Mouse (Mus musculus): ENCODE measurements around the gene Rusc2.

Rusc2 gene

DNA sequence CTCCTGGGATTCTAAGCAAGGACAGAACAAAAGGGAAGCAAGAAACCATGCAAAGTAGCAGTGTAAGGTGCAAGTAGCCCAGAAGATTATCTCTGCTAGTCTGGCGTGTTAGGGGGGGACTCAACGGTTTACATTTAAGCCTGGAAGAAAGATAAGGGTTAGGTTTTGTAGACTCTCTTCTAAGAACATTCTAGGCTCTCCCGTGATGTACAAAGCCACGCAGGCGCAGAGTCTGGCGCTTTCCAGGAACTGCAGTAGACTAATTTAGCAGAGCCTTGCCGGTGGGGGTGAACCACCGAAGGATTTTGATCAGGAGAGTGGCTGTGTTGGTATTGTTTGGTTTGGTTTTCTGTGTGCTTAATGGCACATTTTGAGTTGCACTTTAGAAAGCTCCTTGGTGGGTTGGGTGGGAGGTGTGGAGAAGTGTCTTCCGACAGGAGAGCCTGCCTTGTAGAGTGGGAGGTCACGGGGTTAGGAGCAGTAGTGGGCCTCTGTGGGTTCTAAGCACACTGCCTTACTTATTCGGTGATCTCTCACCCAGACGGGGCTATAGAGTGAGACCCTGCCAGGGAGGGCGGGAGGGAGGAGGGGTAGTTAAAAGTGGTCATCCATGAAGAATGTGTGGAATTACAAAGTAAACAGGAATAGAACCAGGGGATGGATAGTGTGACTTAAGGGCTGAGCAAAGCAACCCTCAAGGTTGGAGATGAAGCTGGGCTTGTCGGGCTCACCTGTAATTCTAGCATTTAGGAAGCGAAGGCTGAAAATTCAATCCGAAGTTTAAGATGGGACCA is 35.7 kb downstream of the Rusc2 start:
- DNase-seq = no peak

DNA sequence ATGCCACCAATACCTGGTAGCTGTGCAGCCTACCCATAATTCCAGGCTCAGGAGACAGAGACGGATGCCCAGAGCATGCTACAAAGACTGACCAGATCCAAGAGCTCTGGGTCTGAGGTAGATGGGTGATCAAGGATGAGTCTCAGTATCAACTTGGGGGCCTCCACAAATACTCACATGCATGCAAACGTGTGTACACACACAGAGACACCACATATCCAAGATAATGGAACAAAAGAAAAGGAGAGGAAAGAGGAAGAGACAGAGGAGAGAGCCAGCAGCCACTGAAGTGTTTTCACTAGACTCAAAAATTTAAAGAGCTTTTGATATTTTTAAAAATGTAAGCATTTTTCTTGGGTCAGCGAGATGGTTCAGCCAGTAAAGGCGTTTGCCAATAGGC is 36.7 kb downstream of the Rusc2 start:
- DNase-seq = no peak

DNA sequence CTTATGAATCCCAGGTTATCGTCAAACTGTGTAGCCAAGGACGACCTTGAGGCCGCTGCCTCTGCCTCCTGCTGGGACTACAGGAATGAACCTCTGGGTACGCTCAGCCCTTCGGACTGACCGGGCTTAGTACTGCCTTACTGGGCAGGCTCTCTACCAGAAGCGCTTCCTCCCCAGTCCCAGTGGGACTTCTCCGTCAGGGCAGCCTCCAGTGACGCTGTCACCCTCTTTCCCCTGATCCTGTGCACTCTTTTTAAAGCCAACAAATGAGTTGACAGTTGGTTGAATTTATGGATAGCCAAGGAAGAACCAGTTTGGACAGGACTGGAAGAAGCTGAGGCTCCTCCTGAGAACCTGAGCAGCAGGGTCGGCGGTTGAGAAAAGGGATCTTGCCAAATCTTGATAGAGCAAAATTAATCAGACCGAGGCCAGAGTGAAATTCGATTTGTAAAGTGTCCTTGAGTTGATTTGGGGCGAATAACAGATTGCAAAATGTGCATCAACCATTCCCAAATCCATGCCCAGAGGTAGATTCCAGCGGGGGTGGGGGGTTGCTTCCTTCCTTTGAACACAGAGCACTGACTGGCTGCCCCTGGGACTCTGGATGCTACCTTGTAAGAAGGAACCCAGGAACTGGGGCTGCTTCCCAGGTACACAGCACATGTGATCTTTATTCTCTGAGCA is 37.3 kb downstream of the Rusc2 start:
- no peak for DNase-seq

DNA sequence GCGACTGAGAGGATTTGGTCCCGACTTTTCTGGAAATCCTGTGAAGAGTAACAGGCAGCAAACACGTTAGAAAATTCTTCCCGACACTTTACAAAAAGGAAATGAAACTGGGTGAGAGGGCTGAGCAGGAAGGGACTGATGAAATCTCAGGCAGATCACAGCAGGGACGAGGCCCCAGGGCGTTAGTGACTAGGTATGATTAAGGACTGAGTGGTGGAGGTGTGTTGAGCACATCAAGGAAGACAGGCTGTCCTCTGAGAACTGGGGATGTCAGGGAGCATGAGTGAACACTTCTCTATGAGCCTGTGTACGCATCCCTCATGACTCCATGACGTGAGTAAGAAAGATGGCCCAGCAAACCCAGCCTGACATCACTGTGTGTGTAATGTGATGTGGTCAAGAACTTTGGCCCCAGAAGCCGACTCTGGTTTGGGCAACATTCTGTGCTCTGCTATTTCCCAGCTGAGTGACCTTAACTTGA is 38.1 kb downstream of the Rusc2 start:
- no peak for DNase-seq

DNA sequence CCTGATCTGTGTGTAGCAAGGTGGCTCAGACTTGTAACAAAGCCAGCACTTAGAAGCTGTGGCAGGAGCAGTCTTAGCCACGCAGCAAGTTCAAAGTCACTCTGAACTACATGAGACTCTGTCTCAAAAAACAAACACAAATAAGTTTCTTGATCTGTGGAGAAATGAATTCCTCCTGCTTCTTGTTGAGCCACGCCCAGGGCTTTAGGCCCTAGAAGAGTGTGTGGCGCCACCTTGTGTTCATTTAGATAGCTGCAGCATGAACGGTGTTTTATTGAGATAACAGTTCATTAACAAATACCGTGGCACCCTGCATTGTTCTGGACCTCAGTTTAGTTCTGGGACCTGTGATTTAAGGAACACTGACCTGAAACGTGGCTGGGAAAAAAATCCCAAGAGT is 38.5 kb downstream of the Rusc2 start:
- peak; percentile 69 for DNase-seq

DNA sequence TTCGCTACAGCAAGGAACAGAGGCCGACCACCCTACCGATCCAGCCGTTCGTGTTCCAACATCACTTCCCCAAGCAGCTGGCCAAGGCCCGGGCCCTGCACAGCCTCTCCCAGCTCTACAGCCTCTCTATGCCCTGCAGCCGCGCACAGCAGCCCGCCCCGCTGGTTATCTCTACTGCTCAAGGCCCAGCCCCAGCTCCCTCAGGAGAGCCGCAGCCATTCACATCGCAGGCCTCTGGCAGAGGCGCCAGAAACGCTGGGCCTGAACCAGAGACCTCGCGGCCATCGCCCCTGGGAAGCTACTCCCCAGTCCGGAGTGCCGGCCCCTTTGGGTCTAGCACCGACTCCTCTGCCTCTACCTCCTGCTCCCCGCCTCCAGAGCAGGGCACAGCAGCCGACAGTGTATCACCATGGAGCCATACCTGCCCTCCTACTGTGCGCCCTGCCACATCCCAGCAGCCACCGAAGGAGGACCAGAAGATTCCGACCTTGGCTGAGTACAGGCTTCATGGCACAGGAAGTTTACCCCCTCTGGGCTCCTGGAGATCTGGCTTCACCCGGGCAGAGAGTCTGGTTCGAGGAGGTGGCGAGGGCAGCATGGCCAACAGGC is 40.0 kb downstream of the Rusc2 start:
- no peak for DNase-seq

DNA sequence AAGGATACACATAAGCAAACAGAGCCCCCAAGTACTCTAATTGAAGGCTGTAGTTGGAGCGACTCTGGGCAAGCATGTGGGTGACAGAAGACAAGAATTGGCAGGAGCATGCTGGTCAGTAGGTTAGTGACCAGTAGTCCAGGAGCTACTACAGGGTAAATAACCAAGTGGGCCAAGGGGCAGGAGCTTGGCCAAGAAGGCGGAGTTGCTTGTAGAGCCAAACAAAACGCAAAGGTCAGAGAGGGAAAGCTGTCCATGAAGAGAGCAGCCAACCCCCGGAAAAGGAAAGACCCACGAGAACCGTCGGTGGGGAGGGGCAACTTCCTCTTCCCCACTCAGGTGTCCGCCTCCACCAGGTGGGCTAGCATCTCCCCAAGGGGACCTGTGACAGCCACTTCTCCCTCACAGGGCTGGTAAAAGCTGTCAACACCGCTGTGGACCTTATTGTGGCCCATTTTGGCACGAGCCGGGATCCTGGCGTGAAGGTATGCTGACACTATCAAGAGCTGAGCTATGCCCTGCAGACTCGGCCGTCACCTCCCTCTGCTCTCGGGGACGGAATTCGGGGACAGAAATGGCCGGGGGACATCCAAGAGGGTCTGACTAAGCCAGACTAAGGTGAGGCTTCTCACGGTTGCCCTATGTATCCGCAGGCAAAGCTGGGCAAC is 41.6 kb downstream of the Rusc2 start:
- DNase-seq = no peak

DNA sequence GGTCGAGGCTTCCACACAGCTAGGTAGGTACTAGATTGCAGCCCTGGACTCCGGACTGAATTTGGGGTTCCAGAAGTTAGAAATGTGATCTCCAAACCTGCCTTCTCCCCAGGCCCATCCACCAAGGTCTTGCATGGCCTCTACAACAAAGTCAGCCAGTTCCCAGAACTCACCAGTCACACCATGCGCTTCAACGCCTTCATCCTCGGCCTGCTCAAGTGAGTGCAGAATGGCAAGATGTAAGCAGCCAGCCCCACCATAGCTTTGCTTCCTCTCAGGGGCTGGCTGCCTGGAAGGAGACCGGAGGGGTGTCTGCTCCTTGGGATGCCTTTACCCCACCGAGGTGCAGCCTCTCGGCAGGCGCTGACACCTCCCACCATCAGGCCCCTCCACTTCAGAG is 42.3 kb downstream of the Rusc2 start:
- DNase-seq = no peak

DNA sequence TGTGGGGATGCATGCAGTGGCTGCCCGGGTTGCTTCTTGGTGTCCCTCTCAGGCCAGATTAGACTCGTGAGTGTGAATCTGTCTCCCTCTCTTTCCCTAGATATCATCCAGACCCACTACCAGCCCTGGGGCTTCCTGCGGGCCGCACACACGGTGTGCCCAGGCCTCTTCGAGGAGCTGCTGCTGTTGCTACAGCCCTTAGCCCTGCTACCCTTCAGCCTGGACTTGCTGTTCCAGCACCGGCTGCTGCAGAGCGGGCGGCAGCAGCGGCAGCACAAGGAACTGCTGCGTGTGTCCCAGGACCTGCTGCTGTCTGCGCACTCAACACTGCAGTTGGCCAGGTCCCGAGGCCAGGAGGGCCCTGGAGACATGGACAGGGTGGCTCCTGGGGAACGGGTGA is 43.4 kb downstream of the Rusc2 start:
- DNase-seq = no peak

DNA sequence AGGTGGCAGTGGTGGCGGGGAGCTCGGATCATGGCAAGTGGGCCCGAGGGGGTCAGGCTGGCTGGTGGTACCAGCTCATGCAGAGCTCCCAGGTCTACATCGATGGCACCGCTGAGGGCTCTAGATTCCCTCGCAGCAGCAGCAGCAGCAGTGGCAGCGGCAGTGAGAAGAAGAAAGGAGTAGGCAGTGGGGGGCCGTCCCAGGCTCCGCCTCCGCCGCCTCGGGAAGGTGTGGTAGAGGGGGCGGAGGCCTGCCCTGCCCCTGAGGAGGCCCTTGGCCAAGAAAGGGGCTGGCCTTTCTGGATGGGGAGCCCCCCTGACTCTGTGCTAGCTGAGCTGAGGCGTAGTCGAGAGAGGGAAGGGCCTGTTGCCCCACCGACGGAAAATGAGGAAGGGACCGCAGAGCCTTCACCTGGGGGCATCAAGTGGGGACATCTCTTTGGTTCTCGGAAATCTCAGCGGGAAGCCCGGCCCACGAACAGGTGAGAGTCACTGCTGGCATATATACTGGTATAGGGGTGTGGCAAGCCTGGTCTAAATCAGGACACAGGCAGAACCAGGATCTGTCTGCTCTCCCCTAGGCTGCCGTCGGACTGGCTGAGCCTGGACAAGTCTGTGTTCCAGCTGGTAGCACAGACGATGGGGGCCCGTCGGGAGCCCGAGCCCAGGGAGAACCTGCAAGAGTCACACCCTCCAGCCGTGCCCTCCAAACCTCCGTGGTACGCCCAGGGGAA is 44.0 kb downstream of the Rusc2 start:
- no peak for DNase-seq

DNA sequence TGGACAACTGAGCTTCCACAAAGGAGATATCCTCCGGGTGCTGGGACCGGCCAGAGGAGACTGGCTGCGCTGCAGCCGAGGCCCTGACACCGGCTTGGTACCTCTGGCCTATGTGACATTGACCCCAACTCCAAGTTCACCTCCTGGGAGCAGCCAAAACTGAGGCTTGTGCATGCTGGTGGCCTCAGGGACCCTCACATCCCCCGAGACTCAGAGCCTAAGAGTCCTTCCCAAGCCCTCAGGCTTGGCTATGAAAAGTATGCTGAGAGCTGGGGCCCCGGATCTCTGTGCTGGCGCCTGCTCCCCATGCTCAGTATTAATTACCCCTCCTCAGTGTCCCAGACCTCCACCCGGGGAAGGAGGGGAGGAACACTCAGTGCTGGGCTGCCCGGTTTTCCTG is 44.7 kb downstream of the Rusc2 start:
- no peak for DNase-seq

DNA sequence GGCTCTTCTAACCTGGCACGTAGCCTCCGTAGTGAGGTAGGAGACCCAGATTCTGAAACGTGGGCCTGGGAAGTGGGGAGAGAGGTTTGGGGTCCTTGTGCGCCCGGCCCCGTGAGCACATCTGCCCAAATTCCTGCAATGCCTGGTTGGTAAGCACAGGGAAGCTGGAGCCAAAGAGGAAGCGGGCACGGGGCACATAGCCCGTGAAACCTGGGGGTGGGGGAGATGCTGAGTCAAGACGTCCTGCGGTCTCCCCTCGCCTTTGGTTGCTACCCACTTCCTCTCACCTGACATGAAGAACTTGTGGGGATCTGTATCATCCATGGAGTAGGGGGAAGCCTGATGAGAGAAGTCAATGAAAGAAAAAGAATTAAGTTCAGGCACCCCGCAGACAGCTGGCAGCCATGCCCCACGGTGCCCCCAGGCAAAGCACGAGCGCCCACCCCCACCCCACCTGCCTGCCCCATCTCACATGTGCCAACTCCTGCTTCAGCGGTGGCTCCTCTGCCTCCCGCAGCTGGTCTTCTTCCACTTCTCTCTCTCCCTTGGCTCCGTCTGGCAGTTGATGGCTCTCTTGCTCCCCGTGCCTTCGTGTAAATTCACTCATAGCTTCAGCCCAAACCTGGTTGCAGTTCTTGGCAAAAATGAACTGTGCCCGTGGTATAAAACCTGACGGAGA is 45.9 kb downstream of the Rusc2 start:
- DNase-seq = no peak

DNA sequence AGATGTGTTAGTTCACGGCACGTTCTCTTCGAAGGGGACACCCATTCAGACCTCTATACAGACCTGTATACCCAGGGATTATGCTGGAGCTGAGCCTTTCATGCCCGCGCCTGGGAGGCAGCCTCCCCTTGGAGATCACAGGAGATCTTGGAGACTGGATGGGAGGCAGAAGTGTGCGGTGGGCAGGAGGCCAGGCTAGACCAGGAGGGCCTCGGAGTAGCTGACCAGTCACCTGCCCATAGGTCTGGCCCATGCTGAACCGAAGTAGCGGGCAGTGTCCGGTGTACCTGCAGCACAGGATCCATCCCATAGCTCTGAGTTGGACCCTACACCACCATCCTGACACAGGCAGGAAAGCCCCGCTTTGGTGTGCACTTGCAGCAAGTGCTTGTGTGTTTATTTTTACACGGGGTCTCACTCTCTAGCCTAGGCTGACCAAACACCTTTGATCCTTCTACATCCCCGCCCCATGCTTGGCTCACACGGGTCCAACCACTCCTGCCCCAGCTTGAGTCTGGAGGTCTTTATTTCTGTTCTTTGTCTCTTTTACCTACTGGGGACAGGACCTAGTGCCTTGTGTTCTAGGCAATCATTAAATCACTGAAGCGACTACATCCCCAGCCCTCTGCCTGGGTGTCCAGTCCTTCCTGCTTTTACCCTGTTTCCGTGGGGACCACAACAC is 46.5 kb downstream of the Rusc2 start:
- DNase-seq = no peak

DNA sequence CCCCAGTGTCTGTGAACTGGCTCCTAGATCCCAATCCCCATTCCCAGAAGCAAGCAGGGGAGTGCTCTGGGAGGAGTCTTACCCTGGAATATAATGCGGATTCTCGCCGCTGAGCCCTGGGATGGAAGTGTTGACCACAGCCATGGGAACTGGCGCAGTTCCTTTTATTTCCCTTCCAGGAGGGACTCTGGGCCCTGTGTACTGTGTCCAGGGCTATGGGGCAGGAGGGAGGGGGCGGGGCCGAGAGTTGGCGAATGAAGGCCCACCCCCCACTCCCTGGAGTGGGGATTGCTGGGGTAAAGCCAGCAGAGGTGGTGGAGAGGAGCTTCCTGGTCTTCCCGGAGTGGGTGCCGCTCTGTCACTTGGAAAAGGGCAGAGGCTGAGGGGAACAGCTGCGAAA is 47.2 kb downstream of the Rusc2 start, which contains the start of gene Fam166b:
Gene Fam166b, minus strand, starts transcription at position 189 of the 400 bp plus-strand sequence.
- DNase-seq = no peak

DNA sequence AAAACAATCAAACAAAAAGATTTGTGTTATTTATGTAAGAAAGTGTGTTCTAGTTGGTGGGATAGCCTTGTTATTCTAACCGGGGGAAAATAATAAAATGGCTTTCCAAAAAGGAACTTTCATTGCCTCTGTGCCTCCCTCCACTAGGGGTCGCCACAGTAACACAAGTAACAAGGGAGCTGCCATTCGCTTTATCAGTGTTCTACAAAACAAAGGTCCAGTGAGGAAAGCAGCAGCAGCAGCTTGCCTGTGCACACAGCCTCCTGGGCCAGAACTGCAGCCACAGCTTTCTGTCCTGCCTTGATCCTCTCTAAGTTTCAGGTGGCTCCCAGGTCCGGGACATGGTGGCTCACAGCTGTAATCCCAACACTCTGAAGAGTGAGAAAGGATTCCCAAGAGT is 49.9 kb downstream of the Rusc2 start:
- peak; percentile 84 for DNase-seq

DNA sequence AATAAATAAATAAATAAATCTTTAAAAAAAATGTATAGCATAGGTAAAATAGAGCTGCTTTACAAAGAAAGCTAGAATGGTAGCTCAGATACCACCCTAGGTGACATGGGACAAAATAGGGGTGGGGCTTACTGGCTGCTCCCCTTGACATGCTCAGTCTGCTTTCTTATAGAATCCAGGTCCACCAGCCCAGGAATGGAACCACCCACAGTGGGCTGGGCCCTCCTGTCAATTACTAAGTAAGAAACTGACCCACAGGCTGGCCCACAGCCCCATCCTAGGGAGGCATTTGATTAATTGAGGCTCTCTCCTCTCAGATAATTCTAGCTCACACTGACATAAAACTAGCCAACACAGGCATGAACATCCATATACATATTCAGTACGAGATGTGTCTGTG is 51.1 kb downstream of the Rusc2 start:
- DNase-seq = no peak

DNA sequence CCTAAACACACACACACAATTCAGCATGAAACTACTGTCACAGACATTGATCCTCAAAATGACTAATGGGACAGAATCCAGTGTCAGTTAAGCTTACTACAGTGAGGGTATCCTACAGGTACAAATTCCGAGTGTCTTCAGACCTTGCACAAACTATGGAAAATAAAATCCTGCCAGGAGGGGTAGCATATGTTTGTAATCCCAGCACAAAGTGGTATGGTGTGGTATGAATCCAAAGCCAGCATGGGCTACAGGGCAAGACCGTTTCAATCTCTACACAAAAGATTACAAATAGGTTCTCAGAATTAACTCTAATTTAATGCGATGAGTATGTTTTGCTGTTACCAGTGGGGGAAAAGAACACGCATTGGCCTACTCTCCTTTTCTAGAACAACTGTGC is 59.9 kb downstream of the Rusc2 start, which contains the start of gene Tesk1:
Gene Tesk1, plus strand, starts transcription at position 301 of the 400 bp plus-strand sequence.
- no peak for DNase-seq

DNA sequence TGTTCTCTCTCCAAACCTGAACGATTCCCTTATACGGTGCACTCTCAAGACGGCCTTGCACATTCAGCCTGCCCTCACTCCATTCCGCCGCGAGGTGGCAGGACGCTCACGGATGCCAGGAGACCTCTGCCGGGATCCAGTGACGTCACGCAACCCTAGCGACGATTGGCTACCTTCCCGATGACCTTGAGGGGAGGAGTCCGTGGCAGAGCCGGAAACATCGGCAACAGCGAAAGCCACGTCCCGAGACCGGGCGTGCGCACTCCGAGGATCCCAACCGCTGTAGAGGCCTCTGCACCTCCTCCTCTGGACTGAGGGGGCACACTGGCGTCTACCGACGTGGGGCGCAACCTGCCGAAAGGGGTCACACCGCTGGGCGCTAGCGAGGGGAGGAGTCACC is 60.3 kb downstream of the Rusc2 start:
- peak; percentile 99 for DNase-seq

DNA sequence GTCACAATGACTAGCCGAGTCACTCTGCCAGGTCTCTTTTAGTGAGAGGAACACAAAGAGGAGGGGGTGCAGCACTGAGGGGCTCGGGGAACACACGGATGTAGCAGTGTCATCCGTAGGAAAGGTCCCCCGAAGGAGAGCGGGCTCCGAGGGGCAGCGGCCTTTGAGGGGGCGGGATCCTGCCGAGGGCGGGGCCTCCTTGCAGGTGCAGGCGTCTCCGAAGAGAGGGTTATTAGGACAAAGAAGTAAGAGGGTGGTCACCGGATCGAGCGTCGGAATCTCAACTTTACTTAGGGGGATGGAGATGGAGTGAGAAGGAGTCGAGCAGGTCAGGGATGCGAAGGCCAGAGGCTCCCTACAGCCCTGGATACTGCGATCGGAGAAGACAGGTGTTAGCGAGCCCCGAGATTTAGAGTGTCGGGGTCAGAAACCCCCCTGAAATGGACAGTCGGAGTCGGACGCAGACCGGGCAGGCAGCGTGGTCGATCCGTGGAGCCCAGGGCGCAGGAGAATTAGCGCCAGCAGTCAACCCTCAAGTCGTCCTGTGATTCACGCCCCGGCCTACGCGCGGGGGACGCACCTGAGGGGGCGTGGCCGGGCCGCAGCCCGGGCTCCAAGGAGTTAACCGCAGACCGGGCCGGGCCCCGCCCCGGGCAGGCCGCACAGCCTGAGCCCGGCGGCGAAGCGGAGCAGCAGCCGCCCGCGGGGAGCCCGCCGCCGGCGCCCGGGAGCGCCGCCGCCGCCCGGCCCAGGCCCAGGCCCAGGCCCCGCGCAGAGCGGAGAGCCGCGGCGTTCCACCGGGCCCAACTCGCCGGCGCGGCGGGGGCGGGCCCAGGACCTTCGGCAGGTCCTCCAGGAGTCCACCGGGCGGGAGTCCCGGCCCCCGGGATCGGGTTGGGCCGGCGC is 60.9 kb downstream of the Rusc2 start:
- peak; percentile 77 for DNase-seq

DNA sequence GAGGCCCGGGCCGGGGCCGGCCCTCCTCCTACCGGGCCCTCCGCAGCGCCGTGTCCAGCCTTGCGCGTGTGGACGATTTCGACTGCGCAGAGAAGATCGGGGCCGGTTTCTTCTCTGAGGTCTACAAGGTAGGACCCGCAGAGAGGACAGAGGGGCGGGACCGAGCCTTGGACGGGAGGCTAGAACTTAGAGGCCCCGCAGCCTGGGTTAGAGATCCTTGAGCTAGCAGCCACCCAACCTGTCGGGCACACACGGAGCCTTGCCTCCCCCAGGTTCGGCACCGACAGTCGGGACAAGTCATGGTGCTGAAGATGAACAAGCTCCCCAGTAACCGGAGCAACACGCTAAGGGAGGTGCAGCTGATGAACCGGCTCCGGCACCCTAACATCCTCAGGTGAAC is 61.7 kb downstream of the Rusc2 start:
- no peak for DNase-seq
